ENCODE assay signal across 35 mouse cellular contexts in the genomic region with DNA sequence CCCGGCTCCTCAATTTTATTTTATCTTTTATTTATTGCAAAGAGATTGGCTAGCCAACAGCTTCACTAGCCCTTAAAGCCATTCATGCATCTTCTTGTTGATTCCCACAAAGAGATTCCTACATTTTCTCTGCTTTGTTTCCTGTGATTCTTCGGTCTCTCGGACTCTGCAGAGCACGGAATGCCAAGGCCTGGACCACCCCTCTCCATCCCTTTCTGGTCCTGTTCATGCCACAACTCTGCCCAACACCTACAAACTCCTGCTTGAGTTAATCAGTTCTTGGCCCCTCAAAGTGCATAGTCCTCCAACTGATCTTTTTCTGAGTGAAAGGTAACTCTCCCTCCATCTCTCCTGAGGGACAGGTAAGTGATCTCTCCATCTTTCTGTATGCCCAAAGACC. TPM values are rescaled to one million over a fixed set of nuclear protein-coding genes. Genes with fewer than 3 reads are reported as not detected.
"Had no signal": no experiment of that assay in that cellular context is flagged by ENCODE, and none has a peak within 500 bp of the region (broad histone marks: within the 10 kb centered on the region; RNA-seq: fewer than 3 reads in every experiment).

No protein-coding gene starts in this region.

- H3K36me3 ChIP-seq: heart, embryonic 12.5 days; heart, embryonic 13.5 days; heart, embryonic 15.5 days; hindbrain, embryonic 10.5 days; hindbrain, embryonic 12.5 days; hindbrain, embryonic 13.5 days; hindbrain, embryonic 15.5 days; intestine, embryonic 15.5 days; kidney, embryonic 15.5 days had no signal

- H3K27ac ChIP-seq: heart, embryonic 13.5 days; heart, embryonic 15.5 days; hindbrain, embryonic 10.5 days; hindbrain, embryonic 12.5 days; hindbrain, embryonic 13.5 days; hindbrain, embryonic 14.5 days; hindbrain, embryonic 15.5 days; hindbrain, postnatal 0 days; intestine, embryonic 15.5 days; kidney, embryonic 15.5 days; kidney, postnatal 0 days; layer of hippocampus, adult 2 months; left cerebral cortex, adult 2 months had no signal

- H3K27me3 ChIP-seq: heart, embryonic 12.5 days; heart, embryonic 13.5 days; heart, embryonic 15.5 days; hindbrain, embryonic 12.5 days; hindbrain, embryonic 13.5 days; hindbrain, embryonic 15.5 days; intestine, embryonic 15.5 days; kidney, embryonic 15.5 days had no signal

- H3K4me1 ChIP-seq: heart, embryonic 12.5 days; heart, embryonic 13.5 days; heart, embryonic 15.5 days; hindbrain, embryonic 12.5 days; intestine, embryonic 15.5 days; kidney, embryonic 15.5 days had no signal

- H3K4me3 ChIP-seq: heart, embryonic 12.5 days; heart, embryonic 13.5 days; heart, embryonic 15.5 days; hindbrain, embryonic 10.5 days; hindbrain, embryonic 12.5 days; hindbrain, embryonic 13.5 days; hindbrain, embryonic 15.5 days; intestine, embryonic 15.5 days; kidney, embryonic 15.5 days; layer of hippocampus, adult 2 months; left cerebral cortex, adult 2 months had no signal

- H3K9me3 ChIP-seq: heart, embryonic 12.5 days; heart, embryonic 13.5 days; heart, embryonic 15.5 days; hindbrain, embryonic 10.5 days; hindbrain, embryonic 12.5 days; hindbrain, embryonic 13.5 days; hindbrain, embryonic 15.5 days; intestine, embryonic 15.5 days; kidney, embryonic 15.5 days had no signal

- DNase-seq: heart, postnatal 10 days; heart, postnatal 14 days; heart, postnatal 36 days; heart, postnatal 4 days; kidney, adult 11 months; kidney, adult 18-20 months; kidney, adult 2 months; kidney, adult 8-10 months; kidney, adult 9 months; kidney, postnatal 10 days; kidney, postnatal 14 days; kidney, postnatal 25 days; kidney, postnatal 36 days; kidney, postnatal 4 days; layer of hippocampus, adult 9-11 months; layer of hippocampus, postnatal 36 days had no signal

RNA-seq across cellular contexts. Expression of a gene that starts 59.2 kb away (rescaled TPM):
- total RNA-seq: heart, postnatal 14 days; heart, postnatal 36 days; hematopoietic stem cell, adult 5-6 weeks; layer of hippocampus, adult 18-20 months; layer of hippocampus, adult 2 months; layer of hippocampus, postnatal 14 days; layer of hippocampus, postnatal 36 days; left cerebral cortex, adult 18-20 months; left cerebral cortex, adult 2 months had no signal
- polyA plus RNA-seq: inflammation-experienced regulatory T-cells, adult 6 months had no signal
